Mouse (Mus musculus): ENCODE results near the gene Hoxa10. TPM values are rescaled to one million over a fixed set of nuclear protein-coding genes. Genes with fewer than 3 reads are reported as not detected.
A peak's percentile ranks its signal among the peaks of the same experiment; 100 is the strongest.

Hoxa10 gene
- polyA plus RNA-seq, 1 experiment from 2014 or later = not detected

DNA sequence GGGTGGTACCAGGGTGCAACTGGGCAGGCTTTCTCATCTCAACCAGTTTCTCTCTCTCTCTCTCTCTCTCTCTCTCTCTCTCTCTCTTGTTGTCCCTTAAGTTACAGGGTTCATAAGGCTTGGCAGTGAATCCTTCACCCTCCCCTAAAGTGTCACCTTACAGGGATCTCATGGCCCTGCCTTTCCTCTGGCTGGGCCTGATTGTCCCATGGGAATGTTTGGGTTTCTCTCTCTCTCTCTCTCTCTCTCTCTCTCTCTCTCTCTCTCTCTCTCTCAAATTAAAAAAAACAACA, 33.0 kb downstream of the Hoxa10 start:
- Histone ChIP-seq H3K4me1 (ENCODE audit: control insufficient read depth, insufficient read depth, low read length) (no peaks in the 10 kb centered on the region), H3K36me3 (ENCODE audit: control insufficient read depth, insufficient read depth, low read length) (no peaks in the 10 kb centered on the region), H3K4me2 (ENCODE audit: low read length) (no peak overlapping the region), H3K27me3 (ENCODE audit: control insufficient read depth, insufficient read depth, low read length) (peaks cover 99% of the 10 kb centered on the region), H3K9ac (replicated peaks; ENCODE audit: low read length) (no peak overlapping the region), H3K27ac (replicated peaks; ENCODE audit: low read depth, low read length) (no peak overlapping the region), H3K4me3 (replicated peaks; ENCODE audit: low read depth, low read length) (no peak overlapping the region), H3K9me3 (ENCODE audit: control insufficient read depth, low read length) (no peaks in the 10 kb centered on the region)
- no peak for DNase-seq
- no peak for ATAC-seq (ENCODE audit: low FRiP score, low TSS enrichment)

DNA sequence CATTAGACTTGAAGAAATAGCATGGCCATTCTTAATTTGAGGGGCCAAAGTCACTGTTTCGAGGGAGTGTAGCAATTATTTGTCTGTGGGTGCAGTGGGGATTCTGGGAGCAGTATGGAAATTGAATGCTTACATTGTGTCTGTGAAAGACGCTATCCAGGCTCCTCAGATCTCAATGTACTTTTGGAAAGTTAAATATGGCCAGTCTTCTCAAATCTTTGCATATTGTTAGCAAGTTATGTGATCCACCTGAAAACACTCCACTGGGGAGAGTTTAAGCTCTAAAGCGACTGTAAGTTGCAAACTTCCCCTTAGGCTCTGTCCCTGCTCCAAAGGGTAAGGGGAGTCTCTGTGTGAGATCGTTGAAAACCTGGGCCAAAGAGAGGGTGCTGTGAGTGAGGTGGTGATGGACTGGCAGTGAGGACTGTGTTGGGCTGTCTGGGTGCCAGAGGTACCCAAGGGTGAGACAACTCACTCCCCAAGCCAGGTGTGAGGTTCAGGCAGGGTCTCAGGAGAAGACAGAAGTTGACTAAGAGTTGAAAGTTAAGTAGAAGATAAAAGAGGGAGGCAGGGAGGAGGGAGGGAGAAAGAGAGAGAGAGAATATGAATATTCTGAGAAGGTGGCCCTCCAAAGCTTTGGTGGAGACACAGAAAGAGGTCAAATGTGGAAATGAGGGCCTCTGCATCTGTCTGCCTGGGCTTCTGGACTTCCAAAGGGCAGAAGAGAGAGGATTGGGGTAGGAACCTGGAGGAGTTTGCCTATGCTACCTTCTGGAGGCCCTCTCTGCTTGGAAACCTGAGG, 33.6 kb downstream of the Hoxa10 start:
- Histone ChIP-seq H3K9ac (replicated peaks; ENCODE audit: low read length) (no peak overlapping the region), H3K36me3 (ENCODE audit: control insufficient read depth, insufficient read depth, low read length) (no peaks in the 10 kb centered on the region), H3K4me2 (ENCODE audit: low read length) (no peak overlapping the region), H3K27me3 (ENCODE audit: control insufficient read depth, insufficient read depth, low read length) (peaks cover 99% of the 10 kb centered on the region), H3K27ac (replicated peaks; ENCODE audit: low read depth, low read length) (no peak overlapping the region), H3K4me3 (replicated peaks; ENCODE audit: low read depth, low read length) (no peak overlapping the region), H3K4me1 (ENCODE audit: control insufficient read depth, insufficient read depth, low read length) (no peaks in the 10 kb centered on the region), H3K9me3 (ENCODE audit: control insufficient read depth, low read length) (no peaks in the 10 kb centered on the region)
- ATAC-seq (ENCODE audit: low FRiP score, low TSS enrichment) (no peak), DNase-seq (no peak)
- WGBS = 2% methylated on average over 4 of the region's 4 CpGs

DNA sequence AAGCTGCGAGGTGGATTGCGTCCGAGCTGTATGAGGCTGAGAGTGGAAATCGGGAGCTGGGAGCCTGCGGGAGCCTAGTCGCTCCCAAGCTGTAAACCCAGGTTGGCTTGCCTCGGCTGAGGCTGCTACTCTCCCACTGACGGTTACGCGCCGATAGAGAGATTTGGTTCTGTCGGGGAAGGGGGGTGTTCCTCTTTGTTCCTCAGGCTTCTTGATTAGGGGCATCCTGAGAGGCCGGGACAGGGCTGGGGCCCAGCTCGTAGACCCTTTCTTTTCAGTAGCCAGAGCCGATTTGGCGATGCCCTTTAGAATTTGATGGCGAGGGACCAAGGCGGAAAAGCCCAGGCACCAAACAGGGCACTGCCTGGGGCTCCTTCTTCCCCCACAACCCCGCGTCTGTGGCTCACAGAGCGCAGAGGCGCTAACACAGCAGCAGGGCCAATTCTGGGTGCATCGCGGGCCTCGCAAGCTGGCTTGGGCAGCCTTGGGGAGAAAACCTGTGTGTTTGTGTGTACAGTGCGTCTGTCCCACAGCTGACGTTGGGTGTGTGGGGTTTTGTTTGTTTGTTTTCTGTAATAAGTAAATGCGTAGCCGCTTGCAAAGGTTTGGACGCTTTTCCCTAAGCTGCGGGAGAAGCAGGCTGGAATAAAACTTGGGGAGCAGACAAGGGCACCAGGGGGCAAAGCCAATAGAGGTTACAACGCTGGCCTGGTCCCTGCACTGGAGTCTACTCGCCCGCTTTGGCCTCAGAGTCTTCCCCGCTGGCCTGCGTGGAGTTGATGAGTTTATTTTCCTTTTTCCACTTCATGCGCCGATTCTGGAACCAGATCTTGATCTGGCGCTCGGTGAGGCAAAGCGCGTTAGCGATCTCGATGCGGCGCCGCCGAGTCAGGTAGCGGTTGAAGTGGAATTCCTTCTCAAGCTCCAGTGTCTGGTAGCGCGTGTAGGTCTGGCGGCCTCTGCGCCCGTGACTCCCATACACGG, 34.7 kb downstream of the Hoxa10 start:
- H3K9me3 ChIP-seq (ENCODE audit: control insufficient read depth, low read length) = no peaks in the 10 kb centered on the region
- H3K27ac ChIP-seq (replicated peaks; ENCODE audit: low read depth, low read length) = no peak overlapping the region
- H3K36me3 ChIP-seq (ENCODE audit: control insufficient read depth, insufficient read depth, low read length) = no peaks in the 10 kb centered on the region
- H3K27me3 ChIP-seq (ENCODE audit: control insufficient read depth, insufficient read depth, low read length) = peaks cover 99% of the 10 kb centered on the region
- H3K4me3 ChIP-seq (replicated peaks; ENCODE audit: low read depth, low read length) = no peak overlapping the region
- DNase-seq = no peak
- H3K4me2 ChIP-seq (ENCODE audit: low read length) = no peak overlapping the region
- under 1% methylated on average over 55 of the region's 55 CpGs for WGBS
- ATAC-seq (ENCODE audit: low FRiP score, low TSS enrichment) = no peak
- no peak overlapping the region for H3K9ac ChIP-seq (replicated peaks; ENCODE audit: low read length)
- no peaks in the 10 kb centered on the region for H3K4me1 ChIP-seq (ENCODE audit: control insufficient read depth, insufficient read depth, low read length)

DNA sequence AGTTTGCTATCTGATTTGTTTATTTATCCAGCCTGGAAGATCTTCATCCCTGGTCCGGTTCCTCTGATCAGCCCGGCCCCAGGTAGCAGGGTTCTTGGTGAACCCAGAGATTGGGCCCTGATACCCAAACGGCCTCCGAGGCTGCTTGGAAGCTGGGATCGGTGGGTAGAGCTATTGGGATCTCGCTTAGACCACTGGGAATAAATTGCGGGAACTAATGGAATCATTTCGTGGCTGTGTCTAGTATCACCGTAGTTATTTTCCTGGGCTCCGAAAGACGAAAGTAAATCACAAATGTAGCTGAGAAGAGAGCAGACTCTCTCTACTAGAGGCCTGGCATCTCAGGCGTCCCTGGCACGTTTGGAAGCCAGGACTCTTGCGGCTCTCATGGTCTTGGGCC, 35.4 kb downstream of the Hoxa10 start:
- H3K9ac ChIP-seq (replicated peaks; ENCODE audit: low read length) = no peak overlapping the region
- H3K27me3 ChIP-seq (ENCODE audit: control insufficient read depth, insufficient read depth, low read length) = peaks cover 100% of the 10 kb centered on the region
- WGBS = 5% methylated on average over 14 of the region's 14 CpGs
- no peak for ATAC-seq (ENCODE audit: low FRiP score, low TSS enrichment)
- no peak overlapping the region for H3K4me2 ChIP-seq (ENCODE audit: low read length)
- no peaks in the 10 kb centered on the region for H3K9me3 ChIP-seq (ENCODE audit: control insufficient read depth, low read length)
- H3K4me3 ChIP-seq (replicated peaks; ENCODE audit: low read depth, low read length) = no peak overlapping the region
- H3K27ac ChIP-seq (replicated peaks; ENCODE audit: low read depth, low read length) = no peak overlapping the region
- H3K36me3 ChIP-seq (ENCODE audit: control insufficient read depth, insufficient read depth, low read length) = no peaks in the 10 kb centered on the region
- no peak for DNase-seq
- no peaks in the 10 kb centered on the region for H3K4me1 ChIP-seq (ENCODE audit: control insufficient read depth, insufficient read depth, low read length)

DNA sequence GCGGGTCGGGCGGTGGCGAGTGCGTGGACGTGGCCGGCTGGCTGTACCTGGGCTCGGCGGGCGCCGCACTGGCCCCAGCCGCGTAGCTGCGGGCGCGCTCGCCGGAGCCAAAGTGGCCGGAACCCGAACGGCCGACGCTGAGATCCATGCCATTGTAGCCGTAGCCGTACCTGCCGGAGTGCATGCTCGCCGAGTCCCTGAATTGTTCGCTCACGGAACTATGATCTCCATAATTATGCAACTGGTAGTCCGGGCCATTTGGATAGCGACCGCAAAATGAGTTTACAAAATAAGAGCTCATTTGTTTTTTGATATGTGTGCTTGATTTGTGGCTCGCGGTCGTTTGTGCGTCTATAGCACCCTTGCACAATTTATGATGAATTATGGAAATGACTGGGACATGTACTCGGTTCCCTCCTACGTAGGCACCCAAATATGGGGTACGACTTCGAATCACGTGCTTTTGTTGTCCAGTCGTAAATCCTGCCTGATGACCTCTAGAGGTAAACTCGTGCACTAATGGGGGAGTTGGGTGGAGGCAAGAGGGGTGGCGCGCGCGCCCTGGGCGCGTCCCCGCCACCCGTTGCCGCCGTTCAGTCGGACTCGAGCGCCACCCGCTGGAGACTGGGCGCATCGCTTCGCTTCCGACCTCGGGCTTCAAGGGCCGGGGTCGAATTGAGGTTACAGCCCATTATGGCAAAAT, 36.5 kb downstream of the Hoxa10 start, which contains the start of gene Hoxa5:
Hoxa5 (minus strand) TSS at position 538 of the 703 bp plus-strand sequence.
- Histone ChIP-seq H3K4me2 (ENCODE audit: low read length) (peak within 1 kb of the TSS; percentile 29), H3K27ac (replicated peaks; ENCODE audit: low read depth, low read length) (no peak within 1 kb of the TSS), H3K36me3 (ENCODE audit: control insufficient read depth, insufficient read depth, low read length) (no peaks in the 10 kb centered on the region), H3K9me3 (ENCODE audit: control insufficient read depth, low read length) (no peaks in the 10 kb centered on the region), H3K27me3 (ENCODE audit: control insufficient read depth, insufficient read depth, low read length) (peaks cover 100% of the 10 kb centered on the region), H3K4me3 (replicated peaks; ENCODE audit: low read depth, low read length) (no peak within 1 kb of the TSS), H3K4me1 (ENCODE audit: control insufficient read depth, insufficient read depth, low read length) (no peaks in the 10 kb centered on the region), H3K9ac (replicated peaks; ENCODE audit: low read length) (no peak within 1 kb of the TSS)
- WGBS = under 1% methylated on average over 65 of the region's 65 CpGs
- ATAC-seq (ENCODE audit: low FRiP score, low TSS enrichment) (no peak), DNase-seq (no peak)

DNA sequence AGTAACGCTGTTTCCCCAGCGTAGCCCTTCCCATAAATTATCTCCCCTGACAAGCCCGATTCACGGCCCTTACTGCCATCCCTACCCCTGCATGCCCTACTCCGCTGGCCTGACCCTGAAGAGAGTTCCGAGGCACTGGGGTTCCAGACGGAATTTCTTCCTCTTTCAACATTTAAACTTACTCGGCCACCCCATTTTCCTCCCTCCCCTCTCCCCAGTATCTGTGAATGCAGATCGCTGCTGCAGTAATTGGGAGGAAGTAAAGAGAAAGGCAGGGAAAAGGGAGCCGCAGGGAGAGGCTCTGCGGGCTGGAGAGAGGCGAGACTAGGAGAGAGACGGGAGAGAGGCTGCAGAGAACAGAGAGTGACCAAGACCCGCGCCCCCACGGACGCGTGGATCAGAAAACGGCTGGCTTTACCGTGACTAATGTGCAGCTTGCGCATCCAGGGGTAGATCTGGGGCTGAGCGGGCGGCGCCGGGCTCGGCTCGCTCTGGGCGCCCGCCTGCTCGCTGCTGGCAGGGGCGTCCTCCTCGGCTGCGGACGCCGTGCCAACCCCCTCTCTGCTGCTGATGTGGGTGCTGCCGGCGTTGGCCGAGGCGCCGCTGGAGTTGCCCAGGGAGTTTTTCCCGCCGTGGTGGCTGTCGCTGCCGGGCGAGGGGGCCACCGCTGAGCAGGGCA, 37.1 kb downstream of the Hoxa10 start:
- Histone ChIP-seq H3K9ac (replicated peaks; ENCODE audit: low read length) (no peak overlapping the region), H3K36me3 (ENCODE audit: control insufficient read depth, insufficient read depth, low read length) (no peaks in the 10 kb centered on the region), H3K4me2 (ENCODE audit: low read length) (peak overlapping the region; percentile 29), H3K9me3 (ENCODE audit: control insufficient read depth, low read length) (no peaks in the 10 kb centered on the region), H3K4me1 (ENCODE audit: control insufficient read depth, insufficient read depth, low read length) (no peaks in the 10 kb centered on the region), H3K27ac (replicated peaks; ENCODE audit: low read depth, low read length) (no peak overlapping the region), H3K27me3 (ENCODE audit: control insufficient read depth, insufficient read depth, low read length) (peaks cover 100% of the 10 kb centered on the region), H3K4me3 (replicated peaks; ENCODE audit: low read depth, low read length) (no peak overlapping the region)
- no peak for ATAC-seq (ENCODE audit: low FRiP score, low TSS enrichment)
- WGBS = 1% methylated on average over 46 of the region's 46 CpGs
- DNase-seq = no peak

DNA sequence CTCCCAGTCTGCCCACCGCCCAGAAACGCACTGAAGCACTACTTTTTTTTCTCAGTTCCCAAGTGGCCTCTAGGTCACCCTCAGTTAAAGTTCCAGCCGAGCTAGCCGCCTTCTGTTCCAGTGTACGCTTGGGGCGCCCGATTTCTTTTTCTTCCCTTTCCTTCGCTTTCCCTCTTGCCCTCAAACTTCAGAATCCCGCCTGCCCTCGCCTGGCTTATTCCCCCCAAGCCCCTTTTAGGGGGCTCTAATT, 37.6 kb downstream of the Hoxa10 start:
- WGBS = under 1% methylated on average over 10 of the region's 10 CpGs
- Histone ChIP-seq H3K27ac (replicated peaks; ENCODE audit: low read depth, low read length) (no peak overlapping the region), H3K4me1 (ENCODE audit: control insufficient read depth, insufficient read depth, low read length) (no peaks in the 10 kb centered on the region), H3K9me3 (ENCODE audit: control insufficient read depth, low read length) (no peaks in the 10 kb centered on the region), H3K4me3 (replicated peaks; ENCODE audit: low read depth, low read length) (no peak overlapping the region), H3K27me3 (ENCODE audit: control insufficient read depth, insufficient read depth, low read length) (peaks cover 100% of the 10 kb centered on the region), H3K4me2 (ENCODE audit: low read length) (no peak overlapping the region), H3K36me3 (ENCODE audit: control insufficient read depth, insufficient read depth, low read length) (no peaks in the 10 kb centered on the region), H3K9ac (replicated peaks; ENCODE audit: low read length) (no peak overlapping the region)
- DNase-seq (no peak), ATAC-seq (ENCODE audit: low FRiP score, low TSS enrichment) (no peak)

DNA sequence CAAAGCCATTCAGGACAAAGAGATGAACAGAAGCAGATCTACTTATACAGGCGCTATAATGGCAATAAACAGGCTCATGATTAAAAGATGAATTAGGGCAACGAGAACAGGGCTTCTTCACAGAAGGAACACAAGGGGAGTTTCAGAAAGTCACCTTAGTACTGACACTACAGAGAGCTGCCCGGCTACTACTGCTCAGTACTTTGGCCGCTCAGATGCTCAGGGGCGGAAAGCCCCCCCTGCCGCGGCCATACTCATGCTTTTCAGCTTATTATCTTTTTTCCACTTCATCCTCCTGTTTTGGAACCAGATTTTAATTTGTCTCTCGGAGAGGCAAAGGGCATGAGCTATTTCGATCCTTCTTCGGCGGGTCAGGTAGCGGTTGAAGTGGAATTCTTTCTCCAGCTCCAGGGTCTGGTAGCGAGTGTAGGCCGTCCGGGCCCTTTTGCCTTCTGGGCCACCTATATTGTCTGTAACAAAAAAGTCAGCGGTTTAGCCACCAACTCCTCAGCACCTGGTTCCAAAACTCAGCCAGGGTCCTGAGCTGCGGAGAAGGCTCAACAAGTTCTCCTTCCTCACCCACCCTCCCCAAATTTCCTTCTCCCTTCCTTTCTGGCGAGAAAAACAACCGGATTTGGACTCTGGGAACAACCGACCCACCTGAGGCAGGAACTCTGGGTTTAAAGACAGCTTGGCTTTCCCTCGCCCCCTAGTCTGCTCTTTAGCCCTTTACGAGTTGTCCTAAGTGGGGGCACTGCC, 38.1 kb downstream of the Hoxa10 start:
- DNase-seq (no peak), ATAC-seq (ENCODE audit: low FRiP score, low TSS enrichment) (no peak)

More for the DNA sequence above, 38.1 kb downstream of the Hoxa10 start:
- Histone ChIP-seq H3K4me1 (ENCODE audit: control insufficient read depth, insufficient read depth, low read length) (no peaks in the 10 kb centered on the region), H3K36me3 (ENCODE audit: control insufficient read depth, insufficient read depth, low read length) (no peaks in the 10 kb centered on the region), H3K9ac (replicated peaks; ENCODE audit: low read length) (no peak overlapping the region), H3K27ac (replicated peaks; ENCODE audit: low read depth, low read length) (no peak overlapping the region), H3K27me3 (ENCODE audit: control insufficient read depth, insufficient read depth, low read length) (peaks cover 100% of the 10 kb centered on the region), H3K9me3 (ENCODE audit: control insufficient read depth, low read length) (no peaks in the 10 kb centered on the region), H3K4me2 (ENCODE audit: low read length) (no peak overlapping the region), H3K4me3 (replicated peaks; ENCODE audit: low read depth, low read length) (no peak overlapping the region)
- WGBS = 2% methylated on average over 22 of the region's 22 CpGs
